Mouse (Mus musculus) CH12.LX (cell line): ENCODE data around the gene Ppm1l. TPM values are rescaled to one million over a fixed set of nuclear protein-coding genes. Genes with fewer than 3 reads are reported as not detected.
A peak's percentile ranks its signal among the peaks of the same experiment; 100 is the strongest.

ENCODE experiments used
- DNase-seq: peaks from one replicate; pipeline ENCODE4 v3.0.0-alpha.2; 2013; ENCODE audit errors: extremely low read depth
- H3K27ac ChIP-seq: 2 replicates; pipeline ENCODE4 v1.5.1; 2012; ENCODE audit warnings: low read depth, mild to moderate bottlenecking, control low read depth, moderate library complexity; ENCODE audit not compliant: insufficient read depth
- H3K27me3 ChIP-seq: replicated peaks from 2 replicates; pipeline ENCODE3; 2012; ENCODE audit warnings: inconsistent platforms
- H3K36me3 ChIP-seq, 2 experiments: replicated peaks in 1 of 2; 2 replicates each; pipeline versions ENCODE3 to v1.6.1; 2012; ENCODE audit warnings: inconsistent platforms in 1 of 2, low read length in 1 of 2, mild to moderate bottlenecking in 1 of 2, mixed read lengths in 1 of 2, moderate library complexity in 1 of 2; ENCODE audit not compliant: control insufficient read depth in 1 of 2, insufficient read depth in 1 of 2
- H3K4me1 ChIP-seq, 2 experiments: 2 replicates each; pipeline ENCODE4 v1.6.1; 2012; ENCODE audit warnings: inconsistent platforms in 1 of 2, moderate library complexity in 1 of 2; ENCODE audit not compliant: insufficient read depth in 2 of 2, control insufficient read depth in 1 of 2
- H3K4me2 ChIP-seq: 2 replicates; pipeline ENCODE4 v1.6.1; 2012; ENCODE audit warnings: low read depth, mild to moderate bottlenecking, control low read depth; ENCODE audit not compliant: poor library complexity, insufficient read depth, severe bottlenecking
- H3K4me3 ChIP-seq, 3 experiments: fragments of 150-350 bp in 1 of 3; sonication (generic) in 1 of 3; replicated peaks in 1 of 3; 2 replicates each; pipeline versions ENCODE3 to v1.5.1; 2011 to 2012; ENCODE audit warnings: low read depth in 2 of 3, low read length in 2 of 3, mild to moderate bottlenecking in 2 of 3, moderate library complexity in 2 of 3, control low read depth in 1 of 3, improper control_type of control experiment in 1 of 3, inconsistent platforms in 1 of 3, mixed read lengths in 1 of 3; ENCODE audit not compliant: poor library complexity in 1 of 3
- H3K79me2 ChIP-seq: replicated peaks from 2 replicates; pipeline ENCODE4 v1.6.1; 2012; ENCODE audit warnings: mild to moderate bottlenecking, moderate library complexity; ENCODE audit not compliant: control insufficient read depth, poor library complexity, insufficient read depth, severe bottlenecking; ENCODE audit errors: extremely low read depth
- H3K9ac ChIP-seq: 2 replicates; pipeline ENCODE4 v1.6.1; 2012; ENCODE audit warnings: low read depth, mild to moderate bottlenecking, control low read depth, moderate library complexity; ENCODE audit not compliant: insufficient read depth
- H3K9me3 ChIP-seq: replicated peaks from 2 replicates; pipeline ENCODE3; 2012; ENCODE audit warnings: low read length, inconsistent platforms, mixed read lengths
- BHLHE40 ChIP-seq: IDR thresholded peaks from 2 replicates; pipeline ENCODE4 v1.6.1; 2011; ENCODE audit warnings: mild to moderate bottlenecking, low read depth, low read length, improper control_type of control experiment
- CTCF ChIP-seq, 2 experiments: IDR thresholded peaks in 1 of 2; conservative IDR thresholded peaks in 1 of 2; 2 replicates each; pipeline ENCODE4 v1.5.1; 2011 to 2012; ENCODE audit warnings: low read depth in 2 of 2, low read length in 2 of 2, improper control_type of control experiment in 1 of 2, inconsistent platforms in 1 of 2, mild to moderate bottlenecking in 1 of 2, moderate library complexity in 1 of 2
- ELF1 ChIP-seq: IDR thresholded peaks from 2 replicates; pipeline ENCODE4 v1.6.1; 2014; ENCODE audit warnings: low read depth, mild to moderate bottlenecking, inconsistent platforms, low read length, improper control_type of control experiment
- ETS1 ChIP-seq: conservative IDR thresholded peaks from 2 replicates; pipeline ENCODE4 v1.6.1; 2012; ENCODE audit warnings: low read depth, mild to moderate bottlenecking, inconsistent platforms, low read length, improper control_type of control experiment, moderate library complexity
- MAX ChIP-seq: IDR thresholded peaks from 2 replicates; pipeline ENCODE4 v1.6.1; 2011; ENCODE audit warnings: low read length, improper control_type of control experiment
- MEF2A ChIP-seq: IDR thresholded peaks from 2 replicates; pipeline ENCODE4 v1.6.1; 2014; ENCODE audit warnings: low read depth, mild to moderate bottlenecking, inconsistent platforms, low read length, improper control_type of control experiment, borderline replicate concordance
- NELFE ChIP-seq: IDR thresholded peaks from 2 replicates; pipeline ENCODE4 v1.6.1; 2011; ENCODE audit warnings: low read depth, low read length, improper control_type of control experiment
- NRF1 ChIP-seq: IDR thresholded peaks from 2 replicates; pipeline ENCODE4 v1.6.1; 2014; ENCODE audit warnings: low read depth, mild to moderate bottlenecking, inconsistent platforms, low read length, improper control_type of control experiment, moderate library complexity
- POLR2AphosphoS2 ChIP-seq: IDR thresholded peaks from 2 replicates; pipeline ENCODE4 v1.6.1; 2011; ENCODE audit warnings: low read depth, low read length, improper control_type of control experiment
- RAD21 ChIP-seq: IDR thresholded peaks from 2 replicates; pipeline ENCODE4 v1.6.1; 2011; ENCODE audit warnings: low read depth, mild to moderate bottlenecking, low read length, improper control_type of control experiment, moderate library complexity
- RCOR1 ChIP-seq: conservative IDR thresholded peaks from 2 replicates; pipeline ENCODE4 v1.6.1; 2012; ENCODE audit warnings: low read depth, mild to moderate bottlenecking, inconsistent platforms, low read length, improper control_type of control experiment
- SIN3A ChIP-seq: IDR thresholded peaks from 2 replicates; pipeline ENCODE4 v1.6.1; 2012; ENCODE audit warnings: low read length, improper control_type of control experiment, inconsistent platforms
- USF2 ChIP-seq: conservative IDR thresholded peaks from 2 replicates; pipeline ENCODE4 v1.6.1; 2011; ENCODE audit warnings: low read depth, low read length, improper control_type of control experiment
- dilution Hi-C: fragments of 300-500 bp; cut with MboI; formaldehyde crosslinking; loops from 2 replicates; pipeline ENCODE4 v1.14.3; 2020; ENCODE audit warnings: low sequenced_read_pairs; ENCODE audit not compliant: extremely low pct_unique_long_range_greater_than_20kb, extremely low pct_ligation_motif_present
- in situ Hi-C: fragments of 300-500 bp; cut with MboI; formaldehyde crosslinking; loops from 3 replicates; pipeline ENCODE4 v1.14.3; 2019; ENCODE audit warnings: low sequenced_read_pairs, low pct_ligation_motif_present, low pct_unique_long_range_greater_than_20kb, mixed read lengths
- polyA plus RNA-seq: library from polyadenylated mRNA; unstranded; fragments of >175 nt; gene quantifications from 2 replicates; pipeline ENCODE4 v1.2.1, GENCODE M21; 2012; ENCODE audit warnings: low read depth; ENCODE audit not compliant: insufficient read length
- total RNA-seq, 2 experiments: library from RNA; depleted of rRNA; stranded (reverse); fragments of 300-350 nt in 1 of 2; fragments of >200 nt in 1 of 2; gene quantifications; 2 replicates each; pipeline ENCODE4 v1.2.3; 2012 to 2014

Ppm1l gene
- total and polyA plus RNA-seq, 3 experiments, result 0.68 to 2.4 (median 1.7) TPM

- Histone ChIP-seq H3K27me3 (no peaks in the 10 kb centered on the region), H3K36me3 (no peaks in the 10 kb centered on the region), H3K27ac (no peak overlapping the region), H3K79me2 (no peaks in the 10 kb centered on the region), H3K9ac (no peak overlapping the region; the same call in 1 of the 2 replicates), H3K4me1 (peaks cover 0 to 5% of the 10 kb centered on the region in 2 experiments; a peak in 2 of 4 replicates), H3K4me3 (peak overlapping the region in 1 of 3 experiments; percentile 45), H3K4me2 (peak overlapping the region; percentile 62), H3K9me3 (no peaks in the 10 kb centered on the region)
- dilution Hi-C loops (no loop called here), in situ Hi-C loops (no loop called here)
- no peak for TF ChIP-seq USF2
- DNase-seq, result peak; percentile 62
These were observed 57.1 kb downstream of the Ppm1l start for GRCm38 (mm10) chr3:69373544-69374306.

- no peak overlapping the region for H3K9ac ChIP-seq
- dilution Hi-C loops, result no loop called here
- no peaks in the 10 kb centered on the region for H3K36me3 ChIP-seq
- TF ChIP-seq CTCF (conservative IDR thresholded peaks at IDR 0.05 in 1 of 2, IDR thresholded peaks at IDR 0.05 in 1 of 2; ENCODE audit: low read depth in 2 of 2, low read length in 2 of 2) (no peak), MAX (no peak), POLR2AphosphoS2 (no peak), RCOR1 (no peak), ETS1 (no peak), RAD21 (no peak)
- H3K27ac ChIP-seq, result no peak overlapping the region
- no peak overlapping the region for H3K4me3 ChIP-seq
- H3K4me1 ChIP-seq, result peaks cover 0 to 5% of the 10 kb centered on the region in 2 experiments; a peak in 2 of 4 replicates
- no peaks in the 10 kb centered on the region for H3K9me3 ChIP-seq
- in situ Hi-C loops, result no loop called here
- H3K4me2 ChIP-seq, result no peak overlapping the region
- peak; percentile 2 for DNase-seq
- no peaks in the 10 kb centered on the region for H3K27me3 ChIP-seq
- no peaks in the 10 kb centered on the region for H3K79me2 ChIP-seq
These were observed 57.9 kb downstream of the Ppm1l start for GRCm38 (mm10) chr3:69374538-69374937.

- Histone ChIP-seq H3K27ac (no peak overlapping the region), H3K9ac (no peak overlapping the region), H3K9me3 (no peaks in the 10 kb centered on the region), H3K27me3 (no peaks in the 10 kb centered on the region), H3K4me3 (no peak overlapping the region), H3K4me1 (peaks cover 0 to 5% of the 10 kb centered on the region in 2 experiments; a peak in 2 of 4 replicates), H3K36me3 (no peaks in the 10 kb centered on the region), H3K4me2 (no peak overlapping the region), H3K79me2 (no peaks in the 10 kb centered on the region)
- dilution Hi-C loops, result no loop called here
- no peak for TF ChIP-seq SIN3A
- TF ChIP-seq NRF1, result no peak
- no peak for TF ChIP-seq MEF2A
- no peak for TF ChIP-seq ELF1
- TF ChIP-seq BHLHE40, result no peak
- TF ChIP-seq NELFE, result no peak
- TF ChIP-seq RCOR1, result no peak
- DNase-seq, result no peak
- in situ Hi-C loops, result no loop called here
These were observed 58.3 kb downstream of the Ppm1l start for GRCm38 (mm10) chr3:69374983-69375382.
